Mouse (Mus musculus): ENCODE measurements around the gene Cpn1. TPM values are rescaled to one million over a fixed set of nuclear protein-coding genes. Genes with fewer than 3 reads are reported as not detected.

Cpn1 gene
- polyA plus RNA-seq, 1 experiment from 2014 or later: not detected

- Histone ChIP-seq H3K27ac (no peak overlapping the region), H3K27me3 (peaks cover under 1% of the 10 kb centered on the region; the same call in 1 of the 2 replicates), H3K4me2 (replicated peaks) (no peak overlapping the region), H3K4me3 (no peak overlapping the region), H3K9me3 (no peaks in the 10 kb centered on the region), H3K4me1 (no peaks in the 10 kb centered on the region), H3K36me3 (no peaks in the 10 kb centered on the region), H3K9ac (no peak overlapping the region)
- WGBS: 93% methylated on average over 17 of the region's 17 CpGs
- no peak for ATAC-seq (ENCODE audit: insufficient number of reproducible peaks, insufficient read depth, low FRiP score, low TSS enrichment)
These were observed 5.6 kb downstream of the Cpn1 start for GRCm38 (mm10) chr19:43980711-43981110.

GRCm38 (mm10) chr19:43977799-43978198, 8.6 kb downstream of the Cpn1 start:
- H3K4me2 ChIP-seq (replicated peaks): no peak overlapping the region
- H3K4me1 ChIP-seq: no peaks in the 10 kb centered on the region
- no peak for ATAC-seq (ENCODE audit: insufficient number of reproducible peaks, insufficient read depth, low FRiP score, low TSS enrichment)
- no peaks in the 10 kb centered on the region for H3K36me3 ChIP-seq
- 79% methylated on average over 3 of the region's 3 CpGs for WGBS
- no peaks in the 10 kb centered on the region for H3K9me3 ChIP-seq
- no peak overlapping the region for H3K4me3 ChIP-seq
- no peak overlapping the region for H3K27ac ChIP-seq
- no peak overlapping the region for H3K9ac ChIP-seq
- H3K27me3 ChIP-seq: no peaks in the 10 kb centered on the region

GRCm38 (mm10) chr19:43976661-43977060, 9.7 kb downstream of the Cpn1 start:
- Histone ChIP-seq H3K4me1 (no peaks in the 10 kb centered on the region), H3K27me3 (no peaks in the 10 kb centered on the region), H3K9ac (no peak overlapping the region), H3K4me2 (replicated peaks) (no peak overlapping the region), H3K9me3 (no peaks in the 10 kb centered on the region), H3K36me3 (no peaks in the 10 kb centered on the region), H3K4me3 (no peak overlapping the region), H3K27ac (no peak overlapping the region)
- 69% methylated on average over 6 of the region's 6 CpGs for WGBS
- ATAC-seq (ENCODE audit: insufficient number of reproducible peaks, insufficient read depth, low FRiP score, low TSS enrichment): no peak

GRCm38 (mm10) chr19:43974221-43974620, 12.1 kb downstream of the Cpn1 start:
- H3K27ac ChIP-seq: no peak overlapping the region
- no peak for ATAC-seq (ENCODE audit: insufficient number of reproducible peaks, insufficient read depth, low FRiP score, low TSS enrichment)
- H3K9me3 ChIP-seq: no peaks in the 10 kb centered on the region
- H3K9ac ChIP-seq: no peak overlapping the region
- no peaks in the 10 kb centered on the region for H3K4me1 ChIP-seq
- 88% methylated on average over 6 of the region's 6 CpGs for WGBS
- no peak overlapping the region for H3K4me2 ChIP-seq (replicated peaks)
- no peak overlapping the region for H3K4me3 ChIP-seq
- no peaks in the 10 kb centered on the region for H3K27me3 ChIP-seq
- H3K36me3 ChIP-seq: no peaks in the 10 kb centered on the region

- H3K4me3 ChIP-seq: no peak overlapping the region
- no peaks in the 10 kb centered on the region for H3K9me3 ChIP-seq
- H3K4me2 ChIP-seq (replicated peaks): no peak overlapping the region
- H3K27ac ChIP-seq: no peak overlapping the region
- no peak for ATAC-seq (ENCODE audit: insufficient number of reproducible peaks, insufficient read depth, low FRiP score, low TSS enrichment)
- no peaks in the 10 kb centered on the region for H3K4me1 ChIP-seq
- no peaks in the 10 kb centered on the region for H3K27me3 ChIP-seq
- no peaks in the 10 kb centered on the region for H3K36me3 ChIP-seq
- H3K9ac ChIP-seq: no peak overlapping the region
- WGBS: 84% methylated on average over 9 of the region's 9 CpGs
These were observed 12.6 kb downstream of the Cpn1 start for GRCm38 (mm10) chr19:43973711-43974110.

GRCm38 (mm10) chr19:43972129-43972528, 14.2 kb downstream of the Cpn1 start:
- no peak for ATAC-seq (ENCODE audit: insufficient number of reproducible peaks, insufficient read depth, low FRiP score, low TSS enrichment)
- Histone ChIP-seq H3K4me1 (0 out of 2 replicates have a peak, but pooled peaks cover 2% of the 10 kb centered on the region), H3K36me3 (no peaks in the 10 kb centered on the region), H3K27me3 (no peaks in the 10 kb centered on the region), H3K27ac (no peak overlapping the region), H3K9ac (no peak overlapping the region), H3K9me3 (no peaks in the 10 kb centered on the region), H3K4me2 (replicated peaks) (no peak overlapping the region), H3K4me3 (no peak overlapping the region)
- WGBS: 92% methylated on average over 8 of the region's 8 CpGs

GRCm38 (mm10) chr19:43968436-43969026, 17.8 kb downstream of the Cpn1 start:
- ATAC-seq (ENCODE audit: insufficient number of reproducible peaks, insufficient read depth, low FRiP score, low TSS enrichment): no peak
- H3K27ac ChIP-seq: no peak overlapping the region
- H3K4me1 ChIP-seq: 0 out of 2 replicates have a peak, but pooled peaks cover 2% of the 10 kb centered on the region
- H3K4me3 ChIP-seq: no peak overlapping the region
- no peaks in the 10 kb centered on the region for H3K27me3 ChIP-seq
- H3K4me2 ChIP-seq (replicated peaks): no peak overlapping the region
- H3K36me3 ChIP-seq: no peaks in the 10 kb centered on the region
- H3K9ac ChIP-seq: no peak overlapping the region
- H3K9me3 ChIP-seq: no peaks in the 10 kb centered on the region
- 60% methylated on average over 8 of the region's 11 CpGs for WGBS

- no peaks in the 10 kb centered on the region for H3K9me3 ChIP-seq
- H3K27me3 ChIP-seq: no peaks in the 10 kb centered on the region
- no peak for ATAC-seq (ENCODE audit: insufficient number of reproducible peaks, insufficient read depth, low FRiP score, low TSS enrichment)
- H3K4me3 ChIP-seq: no peak overlapping the region
- no peak overlapping the region for H3K9ac ChIP-seq
- WGBS: 70% methylated on average over 2 of the region's 2 CpGs
- no peak overlapping the region for H3K4me2 ChIP-seq (replicated peaks)
- 0 out of 2 replicates have a peak, but pooled peaks cover 2% of the 10 kb centered on the region for H3K4me1 ChIP-seq
- H3K27ac ChIP-seq: no peak overlapping the region
- no peaks in the 10 kb centered on the region for H3K36me3 ChIP-seq
These were observed 19.9 kb downstream of the Cpn1 start for GRCm38 (mm10) chr19:43966481-43966880.

- no peak overlapping the region for H3K27ac ChIP-seq
- no peak overlapping the region for H3K9ac ChIP-seq
- no peak for ATAC-seq (ENCODE audit: insufficient number of reproducible peaks, insufficient read depth, low FRiP score, low TSS enrichment)
- H3K4me1 ChIP-seq: 0 out of 2 replicates have a peak, but pooled peaks cover 2% of the 10 kb centered on the region
- H3K9me3 ChIP-seq: no peaks in the 10 kb centered on the region
- H3K36me3 ChIP-seq: no peaks in the 10 kb centered on the region
- WGBS: 80% methylated on average over 11 of the region's 11 CpGs
- H3K4me2 ChIP-seq (replicated peaks): no peak overlapping the region
- no peak overlapping the region for H3K4me3 ChIP-seq
- no peaks in the 10 kb centered on the region for H3K27me3 ChIP-seq
These were observed 20.8 kb downstream of the Cpn1 start for GRCm38 (mm10) chr19:43965496-43966085.

GRCm38 (mm10) chr19:43962795-43963194, 23.6 kb downstream of the Cpn1 start:
- WGBS: 72% methylated on average over 9 of the region's 9 CpGs

GRCm38 (mm10) chr19:43961185-43961584, 25.2 kb downstream of the Cpn1 start:
- H3K9ac ChIP-seq: no peak overlapping the region
- H3K9me3 ChIP-seq: no peaks in the 10 kb centered on the region
- H3K4me2 ChIP-seq (replicated peaks): no peak overlapping the region
- no peak for ATAC-seq (ENCODE audit: insufficient number of reproducible peaks, insufficient read depth, low FRiP score, low TSS enrichment)
- no peaks in the 10 kb centered on the region for H3K27me3 ChIP-seq
- no peaks in the 10 kb centered on the region for H3K36me3 ChIP-seq
- H3K4me1 ChIP-seq: peaks cover 9% of the 10 kb centered on the region; the same call in 1 of the 2 replicates
- no peak overlapping the region for H3K4me3 ChIP-seq
- WGBS: 76% methylated on average over 2 of the region's 2 CpGs
- no peak overlapping the region for H3K27ac ChIP-seq

More at GRCm38 (mm10) chr19:43962795-43963194, 23.6 kb downstream of the Cpn1 start:
- Histone ChIP-seq H3K9ac (no peak overlapping the region), H3K9me3 (no peaks in the 10 kb centered on the region), H3K27ac (no peak overlapping the region), H3K4me2 (replicated peaks) (no peak overlapping the region), H3K27me3 (no peaks in the 10 kb centered on the region), H3K4me1 (0 out of 2 replicates have a peak, but pooled peaks cover 6% of the 10 kb centered on the region), H3K36me3 (no peaks in the 10 kb centered on the region), H3K4me3 (no peak overlapping the region)
- ATAC-seq (ENCODE audit: insufficient number of reproducible peaks, insufficient read depth, low FRiP score, low TSS enrichment): no peak

- Histone ChIP-seq H3K4me2 (replicated peaks) (no peak overlapping the region), H3K27ac (no peak overlapping the region), H3K9ac (no peak overlapping the region), H3K4me3 (no peak overlapping the region), H3K36me3 (no peaks in the 10 kb centered on the region), H3K27me3 (no peaks in the 10 kb centered on the region), H3K9me3 (no peaks in the 10 kb centered on the region), H3K4me1 (peaks cover 9% of the 10 kb centered on the region; the same call in 1 of the 2 replicates)
- WGBS: 87% methylated on average over 11 of the region's 11 CpGs
- no peak for ATAC-seq (ENCODE audit: insufficient number of reproducible peaks, insufficient read depth, low FRiP score, low TSS enrichment)
These were observed 26.3 kb downstream of the Cpn1 start for GRCm38 (mm10) chr19:43960014-43960413.
